Mouse (Mus musculus): ENCODE results near the gene Yars. TPM values are rescaled to one million over a fixed set of nuclear protein-coding genes. Genes with fewer than 3 reads are reported as not detected.
A peak's percentile ranks its signal among the peaks of the same experiment; 100 is the strongest.

The Yars gene
- polyA plus RNA-seq, 1 experiment, result 16.3 TPM

- H3K27me3 ChIP-seq (replicated peaks; ENCODE audit: control insufficient read depth, insufficient read depth, low read length), result no peaks in the 10 kb centered on the region
- no peak for DNase-seq
- H3K4me1 ChIP-seq (ENCODE audit: control insufficient read depth, insufficient read depth, low read length), result no peaks in the 10 kb centered on the region
- no peak overlapping the region for H3K4me3 ChIP-seq (ENCODE audit: insufficient read depth, low read depth, low read length)
- H3K27ac ChIP-seq (ENCODE audit: insufficient read depth, low read depth, low read length), result no peak overlapping the region
- H3K36me3 ChIP-seq (ENCODE audit: control insufficient read depth, insufficient read depth, low read length), result peaks cover 2% of the 10 kb centered on the region
- TF ChIP-seq POLR2A (IDR thresholded peaks at IDR 0.05; ENCODE audit: low read depth, low read length) (no peak), CTCF (conservative IDR thresholded peaks at IDR 0.05; ENCODE audit: insufficient read depth, insufficient read length, low read depth, low read length) (no peak)
- whole genome bisulfite sequencing, result 87% methylated on average over 31 of the region's 31 CpGs
Measured at GRCm38 (mm10) chr4:129222019-129222925, 32.7 kb downstream of the Yars start.

GRCm38 (mm10) chr4:129223421-129224281, 34.1 kb downstream of the Yars start:
- H3K27me3 ChIP-seq (replicated peaks; ENCODE audit: control insufficient read depth, insufficient read depth, low read length), result no peaks in the 10 kb centered on the region
- peaks cover 2% of the 10 kb centered on the region for H3K36me3 ChIP-seq (ENCODE audit: control insufficient read depth, insufficient read depth, low read length)
- H3K4me1 ChIP-seq (ENCODE audit: control insufficient read depth, insufficient read depth, low read length), result no peaks in the 10 kb centered on the region
- 75% methylated on average over 55 of the region's 55 CpGs for WGBS
- no peak for TF ChIP-seq CTCF (conservative IDR thresholded peaks at IDR 0.05; ENCODE audit: insufficient read depth, insufficient read length, low read depth, low read length)
- no peak for TF ChIP-seq POLR2A (IDR thresholded peaks at IDR 0.05; ENCODE audit: low read depth, low read length)
- no peak overlapping the region for H3K4me3 ChIP-seq (ENCODE audit: insufficient read depth, low read depth, low read length)
- H3K27ac ChIP-seq (ENCODE audit: insufficient read depth, low read depth, low read length), result no peak overlapping the region
- DNase-seq, result no peak

- 93% methylated on average over 12 of the region's 12 CpGs for WGBS
Measured at GRCm38 (mm10) chr4:129225315-129225714, 35.8 kb downstream of the Yars start.

GRCm38 (mm10) chr4:129226441-129226963, 36.9 kb downstream of the Yars start:
- Histone ChIP-seq H3K27me3 (replicated peaks; ENCODE audit: control insufficient read depth, insufficient read depth, low read length) (no peaks in the 10 kb centered on the region), H3K4me1 (ENCODE audit: control insufficient read depth, insufficient read depth, low read length) (no peaks in the 10 kb centered on the region), H3K27ac (ENCODE audit: insufficient read depth, low read depth, low read length) (peak overlapping the region; percentile 81), H3K36me3 (ENCODE audit: control insufficient read depth, insufficient read depth, low read length) (peaks cover 2% of the 10 kb centered on the region), H3K4me3 (ENCODE audit: insufficient read depth, low read depth, low read length) (peak overlapping the region; percentile 59)
- peak; percentile 73 for DNase-seq
- WGBS, result 40% methylated on average over 5 of the region's 5 CpGs
- TF ChIP-seq POLR2A (IDR thresholded peaks at IDR 0.05; ENCODE audit: low read depth, low read length) (no peak), CTCF (conservative IDR thresholded peaks at IDR 0.05; ENCODE audit: insufficient read depth, insufficient read length, low read depth, low read length) (no peak)

More at GRCm38 (mm10) chr4:129225315-129225714, 35.8 kb downstream of the Yars start:
- DNase-seq, result no peak
- Histone ChIP-seq H3K27ac (ENCODE audit: insufficient read depth, low read depth, low read length) (no peak overlapping the region), H3K27me3 (replicated peaks; ENCODE audit: control insufficient read depth, insufficient read depth, low read length) (no peaks in the 10 kb centered on the region), H3K4me3 (ENCODE audit: insufficient read depth, low read depth, low read length) (no peak overlapping the region), H3K36me3 (ENCODE audit: control insufficient read depth, insufficient read depth, low read length) (peaks cover 2% of the 10 kb centered on the region), H3K4me1 (ENCODE audit: control insufficient read depth, insufficient read depth, low read length) (no peaks in the 10 kb centered on the region)
- TF ChIP-seq POLR2A (IDR thresholded peaks at IDR 0.05; ENCODE audit: low read depth, low read length) (no peak), CTCF (conservative IDR thresholded peaks at IDR 0.05; ENCODE audit: insufficient read depth, insufficient read length, low read depth, low read length) (no peak)

- Histone ChIP-seq H3K36me3 (ENCODE audit: control insufficient read depth, insufficient read depth, low read length) (peaks cover 2% of the 10 kb centered on the region), H3K4me1 (ENCODE audit: control insufficient read depth, insufficient read depth, low read length) (peaks cover 6% of the 10 kb centered on the region; the same call in 1 of the 2 replicates), H3K27me3 (replicated peaks; ENCODE audit: control insufficient read depth, insufficient read depth, low read length) (no peaks in the 10 kb centered on the region), H3K27ac (ENCODE audit: insufficient read depth, low read depth, low read length) (peak overlapping the region; percentile 81), H3K4me3 (ENCODE audit: insufficient read depth, low read depth, low read length) (peak overlapping the region; percentile 59)
- TF ChIP-seq CTCF (conservative IDR thresholded peaks at IDR 0.05; ENCODE audit: insufficient read depth, insufficient read length, low read depth, low read length) (no peak), POLR2A (IDR thresholded peaks at IDR 0.05; ENCODE audit: low read depth, low read length) (peak; percentile 32)
- peak; percentile 53 for DNase-seq
- WGBS, result 39% methylated on average over 22 of the region's 22 CpGs
Measured at GRCm38 (mm10) chr4:129227170-129227984, 37.8 kb downstream of the Yars start.

DNA sequence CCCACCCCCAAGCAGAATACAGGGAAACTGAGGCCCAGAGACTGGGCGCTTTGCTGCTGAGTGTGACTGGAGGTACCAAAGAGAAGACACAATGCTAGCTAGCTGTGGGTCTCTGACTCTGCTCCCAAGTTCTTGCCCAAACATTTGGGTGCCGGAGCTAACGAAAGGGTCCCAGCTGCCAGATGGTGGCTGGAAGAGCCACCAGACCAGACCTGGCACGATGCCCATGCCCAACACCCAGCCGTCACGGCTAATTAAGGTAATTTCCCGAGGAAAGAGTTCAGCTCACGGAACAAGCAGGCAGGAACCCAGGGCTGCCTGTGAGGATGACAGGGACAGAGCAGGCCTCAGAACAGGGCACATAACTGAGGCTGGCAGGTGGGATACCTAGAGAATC, 38.4 kb downstream of the Yars start:
- H3K4me3 ChIP-seq (ENCODE audit: insufficient read depth, low read depth, low read length), result peak overlapping the region; percentile 59; the same call in 1 of the 2 replicates
- WGBS, result 26% methylated on average over 8 of the region's 8 CpGs
- peaks cover 10% of the 10 kb centered on the region; the same call in 1 of the 2 replicates for H3K4me1 ChIP-seq (ENCODE audit: control insufficient read depth, insufficient read depth, low read length)

More for the DNA sequence above, 38.4 kb downstream of the Yars start:
- TF ChIP-seq POLR2A (IDR thresholded peaks at IDR 0.05; ENCODE audit: low read depth, low read length) (no peak), CTCF (conservative IDR thresholded peaks at IDR 0.05; ENCODE audit: insufficient read depth, insufficient read length, low read depth, low read length) (no peak)
- H3K36me3 ChIP-seq (ENCODE audit: control insufficient read depth, insufficient read depth, low read length), result peaks cover 2% of the 10 kb centered on the region
- no peak overlapping the region; the same call in 1 of the 2 replicates for H3K27ac ChIP-seq (ENCODE audit: insufficient read depth, low read depth, low read length)
- no peak for DNase-seq
- H3K27me3 ChIP-seq (replicated peaks; ENCODE audit: control insufficient read depth, insufficient read depth, low read length), result no peaks in the 10 kb centered on the region

Measured in kidney, adult 2 months (tissue).